ENCODE assay signal across 9 mouse cellular contexts in genomic region chr4:132072946-132073345, GRCm38 (mm10). TPM values are rescaled to one million over a fixed set of nuclear protein-coding genes. Genes with fewer than 3 reads are reported as not detected.
DNase-seq lines count a peak whose midpoint lies in the region; ATAC-seq and TF ChIP-seq lines count a peak whose summit lies in the region.
"Had no signal": no experiment of that assay in that cellular context is flagged by ENCODE, and none has a peak within 500 bp of the region (broad histone marks: within the 10 kb centered on the region; RNA-seq: fewer than 3 reads in every experiment).

No protein-coding gene starts in this region.

- TF ChIP-seq CTCF in heart, postnatal 0 days (IDR thresholded peaks at IDR 0.05; ENCODE audit: low read depth) = no peak

- TF ChIP-seq EP300 in heart, postnatal 0 days (IDR thresholded peaks at IDR 0.05; ENCODE audit: low read depth) = no peak

- H3K4me3 ChIP-seq in kidney, embryonic 16.5 days (ENCODE audit: low read length) = no peak overlapping the region
- peak overlapping the region; percentile 82 for H3K4me3 ChIP-seq in erythroblast, embryonic 14.5 days (replicated peaks)
- H3K4me3 ChIP-seq in heart, postnatal 0 days (ENCODE audit: low read depth, low read length) = no peak overlapping the region
- peak overlapping the region; percentile 99 for H3K4me3 ChIP-seq in liver, embryonic 13.5 days (replicated peaks)

- no peaks in the 10 kb centered on the region for H3K27me3 ChIP-seq in kidney, embryonic 16.5 days (ENCODE audit: insufficient read depth, low read length)
- H3K27me3 ChIP-seq in erythroblast, embryonic 14.5 days (ENCODE audit: control insufficient read depth) = no peaks in the 10 kb centered on the region
- no peaks in the 10 kb centered on the region for H3K27me3 ChIP-seq in heart, postnatal 0 days (ENCODE audit: control insufficient read depth, insufficient read depth, low read length)
- H3K27me3 ChIP-seq in liver, embryonic 13.5 days = no peaks in the 10 kb centered on the region

- peak; percentile 82 for DNase-seq in kidney, adult 18-20 months
- no peak for DNase-seq in heart, postnatal 0 days (ENCODE audit: low spot score)
- peak; percentile 45 for DNase-seq in liver, embryonic 13.5 days
- DNase-seq in frontal cortex, adult 2 months (ENCODE audit: extremely low spot score in 1 of 2, low spot score in 1 of 2) = no peak
- DNase-seq in lung, postnatal 4 days = no peak
- no peak for DNase-seq in ovary, adult 18-20 months (ENCODE audit: low spot score)

- no peaks in the 10 kb centered on the region for H3K36me3 ChIP-seq in kidney, embryonic 16.5 days (ENCODE audit: insufficient read depth, low read length)
- H3K36me3 ChIP-seq in erythroblast, embryonic 14.5 days (ENCODE audit: control insufficient read depth) = peaks cover 69% of the 10 kb centered on the region
- H3K36me3 ChIP-seq in heart, postnatal 0 days (replicated peaks; ENCODE audit: control insufficient read depth, insufficient read depth, low read length) = no peaks in the 10 kb centered on the region
- peaks cover 53% of the 10 kb centered on the region for H3K36me3 ChIP-seq in liver, embryonic 13.5 days

- H3K9me3 ChIP-seq in kidney, embryonic 16.5 days (ENCODE audit: low read length) = no peaks in the 10 kb centered on the region
- H3K9me3 ChIP-seq in erythroblast, embryonic 14.5 days (ENCODE audit: control insufficient read depth, low read length) = no peaks in the 10 kb centered on the region
- H3K9me3 ChIP-seq in heart, postnatal 0 days (replicated peaks; ENCODE audit: control insufficient read depth, low read length) = no peaks in the 10 kb centered on the region
- no peaks in the 10 kb centered on the region for H3K9me3 ChIP-seq in liver, embryonic 13.5 days (replicated peaks)

- no peak overlapping the region for H3K4me2 ChIP-seq in kidney, embryonic 16.5 days (replicated peaks; ENCODE audit: low read depth, low read length)
- H3K4me2 ChIP-seq in heart, postnatal 0 days (ENCODE audit: low read depth, low read length) = peak overlapping the region; percentile 81; the same call in 1 of the 2 replicates
- H3K4me2 ChIP-seq in liver, embryonic 13.5 days = peak overlapping the region; percentile 98

- ATAC-seq in kidney, embryonic 16.5 days (ENCODE audit: low FRiP score, low TSS enrichment) = no peak
- no peak for ATAC-seq in heart, postnatal 0 days (ENCODE audit: insufficient read depth, low read depth)
- no peak for ATAC-seq in liver, embryonic 13.5 days (ENCODE audit: low read depth)

- 74% methylated on average over 6 of the region's 6 CpGs for WGBS in kidney, embryonic 16.5 days
- 39% methylated on average over 6 of the region's 6 CpGs for WGBS in heart, postnatal 0 days
- 75% methylated on average over 6 of the region's 6 CpGs for WGBS in liver, embryonic 13.5 days (ENCODE audit: insufficient replicate concordance)

- no peak overlapping the region for H3K9ac ChIP-seq in kidney, embryonic 16.5 days (replicated peaks; ENCODE audit: low read length)
- H3K9ac ChIP-seq in heart, postnatal 0 days (replicated peaks; ENCODE audit: low read depth, low read length) = no peak overlapping the region
- H3K9ac ChIP-seq in liver, embryonic 13.5 days = peak overlapping the region; percentile 97

- H3K27ac ChIP-seq in kidney, embryonic 16.5 days (ENCODE audit: low read length) = no peak overlapping the region; the same call in 1 of the 2 replicates
- H3K27ac ChIP-seq in heart, postnatal 0 days (ENCODE audit: low read depth) = no peak overlapping the region
- H3K27ac ChIP-seq in liver, embryonic 13.5 days = peak overlapping the region; percentile 96

- H3K4me1 ChIP-seq in kidney, embryonic 16.5 days (ENCODE audit: insufficient read depth, low read length) = peaks cover 35% of the 10 kb centered on the region
- peaks cover 81% of the 10 kb centered on the region for H3K4me1 ChIP-seq in erythroblast, embryonic 14.5 days (ENCODE audit: control insufficient read depth)
- H3K4me1 ChIP-seq in heart, postnatal 0 days (ENCODE audit: control insufficient read depth, insufficient read depth) = peaks cover 38% of the 10 kb centered on the region
- peaks cover 85% of the 10 kb centered on the region for H3K4me1 ChIP-seq in liver, embryonic 13.5 days (replicated peaks)

RNA-seq across cellular contexts. Expression of gene Gm10300, which starts 1.6 kb away (rescaled TPM):
- polyA plus RNA-seq in kidney, embryonic 16.5 days (2015; fragmentation: Nextera tagmentation; extraction: Ambion mirVana) = 0.08 and 0.12 TPM in 2 replicates
- 0.05 and 0.06 TPM in 2 replicates for polyA plus RNA-seq in erythroblast, embryonic 14.5 days (2012)
- 1.7 TPM in 1 of 2 replicates, not detected in the other for total RNA-seq in heart, postnatal 0 days (2014; rRNA removed; ENCODE audit: low replicate concordance)
- 0.18 TPM in 2 replicates for polyA plus RNA-seq in heart, postnatal 0 days (2015; fragmentation: Nextera tagmentation; extraction: Ambion mirVana)
- polyA plus RNA-seq in liver, embryonic 13.5 days (2015; fragmentation: Nextera tagmentation; extraction: Ambion mirVana) = 0.39 and 0.63 TPM in 2 replicates
- 0.06 TPM in 1 of 2 replicates, not detected in the other for polyA plus RNA-seq in frontal cortex, adult 2 months (2012; rRNA removed)
- total RNA-seq: layer of hippocampus, postnatal 14 days had no signal

RNA-seq across cellular contexts. Expression of gene Epb41, which starts 2.2 kb away (rescaled TPM):
- 68.6 and 72.5 TPM in 2 replicates for polyA plus RNA-seq in kidney, embryonic 16.5 days (2015; fragmentation: Nextera tagmentation; extraction: Ambion mirVana)
- polyA plus RNA-seq in erythroblast, embryonic 14.5 days (2012) = 120 and 121 TPM in 2 replicates
- total RNA-seq in heart, postnatal 0 days (2014; rRNA removed; ENCODE audit: low replicate concordance) = 47.3 and 52.8 TPM in 2 replicates
- 21.2 and 26.6 TPM in 2 replicates for polyA plus RNA-seq in heart, postnatal 0 days (2015; fragmentation: Nextera tagmentation; extraction: Ambion mirVana)
- 147 and 193 TPM in 2 replicates for polyA plus RNA-seq in liver, embryonic 13.5 days (2015; fragmentation: Nextera tagmentation; extraction: Ambion mirVana)
- polyA plus RNA-seq in frontal cortex, adult 2 months (2012; rRNA removed) = 29.1 and 29.3 TPM in 2 replicates

Comparison
In these comparisons a context has a peak if more than half of its experiments do, and no peak if none do; other contexts are left out.
1. DNase-seq: peak in kidney, adult 18-20 months (single experiment) and liver, embryonic 13.5 days (single experiment); none in heart, postnatal 0 days (single experiment), frontal cortex, adult 2 months (0 of 2), lung, postnatal 4 days (0 of 2) and ovary, adult 18-20 months (single experiment).
2. H3K4me3 ChIP-seq: peak in erythroblast, embryonic 14.5 days (single experiment) and liver, embryonic 13.5 days (single experiment); none in kidney, embryonic 16.5 days (single experiment) and heart, postnatal 0 days (single experiment).